Mouse (Mus musculus) C2C12 (cell line): ENCODE measurements around the gene Golga4.

Experiments
- CTCF ChIP-seq: IDR thresholded peaks from one replicate; pipeline ENCODE4 v1.5.1; 2011; ENCODE audit not compliant: control insufficient read depth, insufficient read depth, insufficient read length
- USF1 ChIP-seq: IDR thresholded peaks from one replicate; pipeline ENCODE4 v1.6.1; 2011; ENCODE audit warnings: low read depth, mild to moderate bottlenecking, control low read depth, moderate library complexity

DNA sequence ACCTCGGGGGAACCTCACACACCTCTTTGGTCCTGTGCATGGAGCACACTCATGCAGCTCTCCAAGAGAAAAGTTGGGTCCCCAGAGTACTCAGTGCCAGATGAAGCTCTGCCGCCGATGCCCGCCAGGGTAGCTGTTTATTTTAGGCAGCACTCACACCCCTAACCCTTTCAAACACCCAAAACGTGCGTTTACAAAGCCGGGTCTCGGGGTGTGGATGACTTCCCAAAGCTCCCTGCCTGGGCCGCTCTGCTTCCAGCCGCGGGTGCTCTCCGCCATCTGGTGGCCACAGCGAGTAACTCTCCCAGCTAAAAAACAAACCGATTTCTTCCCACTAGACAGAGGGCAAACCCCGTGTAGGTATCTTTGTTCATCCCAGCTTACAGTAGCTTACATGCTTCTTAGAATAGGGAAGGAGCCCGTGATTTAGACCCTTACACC, 16.5 kb upstream of the Golga4 start:
- TF ChIP-seq CTCF (peak; percentile 74), USF1 (no peak)
